Mouse (Mus musculus) gastrocnemius, postnatal 14 days (tissue): ENCODE results near the gene Mcts2. TPM values are rescaled to one million over a fixed set of nuclear protein-coding genes. Genes with fewer than 3 reads are reported as not detected.

Experiments used
- DNase-seq: peaks from one replicate; pipeline ENCODE4 v3.0.0; 2021; ENCODE audit warnings: mixed read lengths
- intact Hi-C: fragments of 180-260 bp; cut with DNase I; formaldehyde crosslinking; loops from one replicate; pipeline ENCODE4 v1.15.1; 2025; ENCODE audit warnings: low total_unique reads
- total RNA-seq, 2 experiments: library from RNA; stranded (reverse); gene quantifications; 2 replicates each; pipeline ENCODE4 v1.2.3; 2021

Mcts2 gene
- total RNA-seq, 2 experiments from 2014 or later = 11.9 to 13.8 TPM

- intact Hi-C loops = no loop called here
- no peak for DNase-seq
These were observed 30.8 kb downstream of the Mcts2 start for GRCm38 (mm10) chr2:152717652-152718051.

GRCm38 (mm10) chr2:152718076-152718475 is 31.2 kb downstream of the Mcts2 start:
- intact Hi-C loops = no loop called here
- DNase-seq = no peak

GRCm38 (mm10) chr2:152723651-152724331 is 37.0 kb downstream of the Mcts2 start:
- intact Hi-C loops = no loop called here
- DNase-seq = peak; percentile 64

GRCm38 (mm10) chr2:152724332-152724723 is 37.5 kb downstream of the Mcts2 start:
- DNase-seq = no peak
- intact Hi-C loops = no loop called here

GRCm38 (mm10) chr2:152725178-152725750 is 38.4 kb downstream of the Mcts2 start:
- DNase-seq = no peak
- intact Hi-C loops = no loop called here

- intact Hi-C loops = no loop called here
- no peak for DNase-seq
These were observed 39.4 kb downstream of the Mcts2 start for GRCm38 (mm10) chr2:152726213-152726612.

GRCm38 (mm10) chr2:152726751-152727335 is 40.0 kb downstream of the Mcts2 start:
- DNase-seq = no peak
- intact Hi-C loops = no loop called here

- intact Hi-C loops = no loop called here
- peak; percentile 17 for DNase-seq
These were observed 41.1 kb downstream of the Mcts2 start for GRCm38 (mm10) chr2:152727795-152728510.

- intact Hi-C loops = no loop called here
- no peak for DNase-seq
These were observed 41.8 kb downstream of the Mcts2 start for GRCm38 (mm10) chr2:152728594-152728993.

GRCm38 (mm10) chr2:152729013-152729635 is 42.3 kb downstream of the Mcts2 start:
- intact Hi-C loops = no loop called here
- no peak for DNase-seq

GRCm38 (mm10) chr2:152729636-152730020 is 42.8 kb downstream of the Mcts2 start:
- intact Hi-C loops = no loop called here
- DNase-seq = peak; percentile 73

- no peak for DNase-seq
These were observed 46.4 kb downstream of the Mcts2 start for GRCm38 (mm10) chr2:152733201-152733600.

GRCm38 (mm10) chr2:152734501-152734900 is 47.7 kb downstream of the Mcts2 start:
- DNase-seq = no peak
- intact Hi-C loops = no loop called here

More at GRCm38 (mm10) chr2:152733201-152733600, 46.4 kb downstream of the Mcts2 start:
- intact Hi-C loops = no loop called here

- intact Hi-C loops = no loop called here
- DNase-seq = peak; percentile 94
These were observed 48.1 kb downstream of the Mcts2 start for GRCm38 (mm10) chr2:152734984-152735383.

- intact Hi-C loops = no loop called here
- peak; percentile 78 for DNase-seq
These were observed 49.3 kb downstream of the Mcts2 start, which contains the start of gene Id1 for GRCm38 (mm10) chr2:152736090-152736601. Gene Id1, plus strand, starts transcription at chr2:152736251.

- DNase-seq = peak; percentile 31
- intact Hi-C loops = no loop called here
These were observed 49.9 kb downstream of the Mcts2 start for GRCm38 (mm10) chr2:152736748-152737147.
